Mouse (Mus musculus): Measurements from ENCODE around the gene Nrarp. TPM values are rescaled to one million over a fixed set of nuclear protein-coding genes. Genes with fewer than 3 reads are reported as not detected.

Nrarp gene
- polyA plus RNA-seq, 1 experiment from 2014 or later = 9.5 TPM

GRCm38 (mm10) chr2:25195211-25196156, 14.9 kb downstream of the Nrarp start:
- DNase-seq (ENCODE audit: low spot score) = peak; percentile 68

- peak; percentile 89 for DNase-seq (ENCODE audit: low spot score)
Measured at GRCm38 (mm10) chr2:25196172-25196954, 15.8 kb downstream of the Nrarp start, which contains the start of gene Tor4a. TSS of gene Tor4a (minus strand) at chr2:25196886.

GRCm38 (mm10) chr2:25197191-25197590, 16.6 kb downstream of the Nrarp start:
- DNase-seq (ENCODE audit: low spot score) = no peak

GRCm38 (mm10) chr2:25197946-25198345, 17.4 kb downstream of the Nrarp start:
- no peak for DNase-seq (ENCODE audit: low spot score)

- DNase-seq (ENCODE audit: low spot score) = no peak
Measured at GRCm38 (mm10) chr2:25200631-25201030, 20.1 kb downstream of the Nrarp start.

GRCm38 (mm10) chr2:25203631-25204214, 23.2 kb downstream of the Nrarp start:
- no peak for DNase-seq (ENCODE audit: low spot score)

GRCm38 (mm10) chr2:25207593-25207992, 27.0 kb downstream of the Nrarp start:
- DNase-seq (ENCODE audit: low spot score) = no peak

- no peak for DNase-seq (ENCODE audit: low spot score)
Measured at GRCm38 (mm10) chr2:25210686-25211085, 30.1 kb downstream of the Nrarp start.

- peak; percentile 88 for DNase-seq (ENCODE audit: low spot score)
Measured at GRCm38 (mm10) chr2:25211121-25211670, 30.6 kb downstream of the Nrarp start, which contains the start of gene Nelfb. TSS of gene Nelfb (minus strand) at chr2:25211489.

GRCm38 (mm10) chr2:25213266-25213865, 32.8 kb downstream of the Nrarp start:
- no peak for DNase-seq (ENCODE audit: low spot score)

- DNase-seq (ENCODE audit: low spot score) = no peak
Measured at GRCm38 (mm10) chr2:25214444-25214843, 33.9 kb downstream of the Nrarp start, which contains the start of gene Stpg3. TSS of gene Stpg3 (minus strand) at chr2:25214637.

GRCm38 (mm10) chr2:25217666-25218065, 37.1 kb downstream of the Nrarp start:
- no peak for DNase-seq (ENCODE audit: low spot score)

- no peak for DNase-seq (ENCODE audit: low spot score)
Measured at GRCm38 (mm10) chr2:25218445-25218844, 37.9 kb downstream of the Nrarp start, which contains the start of gene Fam166a. TSS of gene Fam166a (plus strand) at chr2:25218745.

GRCm38 (mm10) chr2:25221331-25221772, 40.8 kb downstream of the Nrarp start:
- no peak for DNase-seq (ENCODE audit: low spot score)

- peak; percentile 81 for DNase-seq (ENCODE audit: low spot score)
Measured at GRCm38 (mm10) chr2:25223681-25224491, 43.3 kb downstream of the Nrarp start.

- no peak for DNase-seq (ENCODE audit: low spot score)
Measured at GRCm38 (mm10) chr2:25224492-25224765, 43.9 kb downstream of the Nrarp start, which contains the start of gene Tubb4b. TSS of gene Tubb4b (minus strand) at chr2:25224702.

GRCm38 (mm10) chr2:25224766-25225752, 44.5 kb downstream of the Nrarp start:
- DNase-seq (ENCODE audit: low spot score) = peak; percentile 100

- no peak for DNase-seq (ENCODE audit: low spot score)
Measured at GRCm38 (mm10) chr2:25225811-25226379, 45.3 kb downstream of the Nrarp start.

Data from thymus, postnatal 0 days (tissue).